Mouse (Mus musculus) megakaryocyte, embryonic 14.5 days (primary cell): ENCODE data around the gene Nceh1.

ENCODE experiments used
- FLI1 ChIP-seq: IDR thresholded peaks from 2 replicates; pipeline ENCODE4 v1.6.1; 2012; ENCODE audit warnings: low read length, inconsistent platforms, mixed read lengths
- GATA1 ChIP-seq: IDR thresholded peaks from 3 replicates; pipeline ENCODE4 v1.6.1; 2012; ENCODE audit warnings: mixed read lengths, low read length, inconsistent platforms, borderline replicate concordance

- no peak for TF ChIP-seq FLI1
- TF ChIP-seq GATA1 = no peak
Observed at GRCm38 (mm10) chr3:27238563-27238962, 55.8 kb downstream of the Nceh1 start.
